Mouse (Mus musculus) left cerebral cortex, adult 9 months (tissue): ENCODE data around the gene Gm10295.

Experiments used
- DNase-seq, 2 experiments: peaks; one replicate each; pipeline ENCODE4 v3.0.0; 2022; ENCODE audit warnings: low spot score in 2 of 2

Gene Gm10295

GRCm38 (mm10) chr7:71355596-71355995 is 4.3 kb upstream of the Gm10295 start:
- DNase-seq = no peak

- DNase-seq = no peak
Measured at GRCm38 (mm10) chr7:71348922-71349321, 2.4 kb downstream of the Gm10295 start.

GRCm38 (mm10) chr7:71324919-71325583 is 26.2 kb downstream of the Gm10295 start:
- no peak for DNase-seq

GRCm38 (mm10) chr7:71313148-71313765 is 38.0 kb downstream of the Gm10295 start:
- no peak for DNase-seq

GRCm38 (mm10) chr7:71312375-71312774 is 38.9 kb downstream of the Gm10295 start:
- DNase-seq = no peak

- no peak for DNase-seq
Measured at GRCm38 (mm10) chr7:71311411-71311810, 39.9 kb downstream of the Gm10295 start.

- DNase-seq = no peak
Measured at GRCm38 (mm10) chr7:71308051-71308450, 43.2 kb downstream of the Gm10295 start.

GRCm38 (mm10) chr7:71302714-71303113 is 48.6 kb downstream of the Gm10295 start:
- no peak for DNase-seq
